Mouse (Mus musculus): ENCODE measurements around the gene Foxf1.

GRCm38 (mm10) chr8:121062521-121062920, 21.7 kb upstream of the Foxf1 start:
- TF ChIP-seq POLR2A (IDR thresholded peaks at IDR 0.05; ENCODE audit: borderline replicate concordance, low read depth, low read length): no peak
- TF ChIP-seq CTCF (IDR thresholded peaks at IDR 0.05; ENCODE audit: low read depth, low read length): no peak

Data from bone marrow macrophage, adult 2 months (primary cell).